Mouse (Mus musculus): ENCODE results near the gene Ppa1.

Gene Ppa1

DNA sequence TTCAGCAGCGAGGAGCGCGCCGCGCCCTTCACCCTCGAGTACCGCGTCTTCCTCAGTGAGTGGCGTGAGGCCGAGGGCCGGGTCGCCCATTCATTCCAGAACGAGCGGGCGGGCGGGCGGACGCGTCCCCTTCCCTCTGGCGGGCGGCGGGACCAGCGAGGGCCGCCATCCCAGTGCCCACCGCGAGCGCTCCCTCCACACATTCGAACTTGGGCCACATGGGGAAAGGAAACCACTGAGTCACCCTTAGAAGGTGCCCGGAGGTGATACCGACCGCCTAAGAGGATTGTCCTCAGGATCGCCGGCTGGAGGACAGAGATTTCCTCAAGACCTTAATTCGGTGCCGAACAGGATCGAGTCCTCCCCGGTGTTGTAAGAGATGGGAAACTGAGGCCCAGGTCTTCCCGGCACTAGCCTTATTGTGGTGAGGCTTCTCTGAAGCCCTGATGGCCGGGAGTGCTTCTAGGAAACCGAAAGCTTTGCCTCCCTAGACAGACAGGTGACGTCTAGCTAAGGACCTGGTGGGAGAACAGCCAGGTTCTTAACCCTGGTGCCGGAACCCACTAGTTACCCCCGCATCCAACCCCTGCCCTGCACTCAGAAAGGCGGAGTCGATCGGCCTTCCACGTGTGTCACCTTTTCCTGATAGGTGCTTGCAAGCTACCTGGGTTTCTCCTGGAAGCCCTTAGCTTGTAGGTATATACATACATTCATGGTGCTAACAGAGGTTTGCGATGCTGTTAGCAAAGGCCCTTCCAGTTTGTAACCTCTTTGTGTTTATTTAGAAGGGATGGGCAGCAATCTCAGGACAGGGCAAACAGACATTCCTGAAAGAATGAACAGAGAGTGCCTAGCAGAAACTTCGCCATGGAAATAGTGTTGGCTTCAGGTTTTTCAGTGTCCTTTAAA is 639 bp downstream of the Ppa1 start:
- DNase-seq = no peak

DNA sequence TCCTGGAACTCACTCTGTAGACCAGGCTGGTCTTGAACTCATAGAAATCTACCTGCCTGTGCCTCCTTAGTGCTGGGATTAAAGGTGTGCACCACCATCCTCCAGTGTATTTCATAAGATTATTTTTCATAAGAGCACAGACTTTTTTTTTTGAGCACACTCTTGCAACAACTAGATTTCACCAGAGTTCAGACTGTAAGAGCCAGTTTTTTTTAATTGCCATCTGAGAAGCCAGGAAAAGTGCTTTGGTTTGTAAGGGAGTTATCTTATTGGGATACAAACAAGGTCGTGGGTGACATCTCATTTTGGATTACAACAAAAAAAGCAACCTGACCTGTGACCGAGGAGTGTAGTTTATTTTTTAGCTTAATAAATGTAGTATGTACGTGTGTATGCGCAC is 5.8 kb downstream of the Ppa1 start:
- DNase-seq = no peak

DNA sequence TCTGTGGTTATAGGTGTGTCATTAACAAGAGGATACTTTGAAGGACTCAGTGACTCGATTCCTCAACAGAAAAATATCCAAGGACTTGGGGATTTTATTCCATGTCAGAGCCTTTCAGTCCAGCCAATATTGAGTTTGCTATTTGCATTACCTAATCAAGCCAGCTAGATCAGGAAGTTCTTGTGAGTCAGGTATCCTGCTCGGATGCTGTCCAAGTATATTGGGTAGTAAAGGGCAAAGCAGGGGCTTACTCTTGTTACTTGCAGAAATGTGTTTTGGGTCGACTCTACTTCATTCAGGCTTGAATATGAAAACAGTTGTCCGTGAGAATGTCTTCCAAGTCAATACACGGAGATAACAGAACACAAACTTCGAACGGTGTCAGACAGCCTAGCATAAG is 6.3 kb downstream of the Ppa1 start:
- DNase-seq = no peak

DNA sequence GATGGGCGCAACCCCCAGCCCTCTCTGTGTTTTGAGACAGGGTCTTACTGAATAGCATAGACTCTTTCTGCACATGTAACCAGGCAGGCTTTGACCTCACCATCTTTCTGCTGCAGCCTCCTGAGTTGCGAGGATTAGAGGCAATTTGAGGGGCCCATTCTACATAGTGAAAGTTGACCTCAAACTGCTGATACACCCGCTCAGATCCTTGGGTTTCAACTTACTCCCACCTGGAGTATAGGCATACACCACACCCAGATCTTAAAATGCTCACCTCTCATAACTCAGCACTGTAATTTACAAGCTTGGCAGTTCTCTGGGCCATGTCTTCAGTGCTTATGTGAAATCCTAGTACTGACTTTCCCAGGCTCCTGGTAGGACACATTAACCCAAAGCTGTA is 6.8 kb downstream of the Ppa1 start:
- DNase-seq = no peak

DNA sequence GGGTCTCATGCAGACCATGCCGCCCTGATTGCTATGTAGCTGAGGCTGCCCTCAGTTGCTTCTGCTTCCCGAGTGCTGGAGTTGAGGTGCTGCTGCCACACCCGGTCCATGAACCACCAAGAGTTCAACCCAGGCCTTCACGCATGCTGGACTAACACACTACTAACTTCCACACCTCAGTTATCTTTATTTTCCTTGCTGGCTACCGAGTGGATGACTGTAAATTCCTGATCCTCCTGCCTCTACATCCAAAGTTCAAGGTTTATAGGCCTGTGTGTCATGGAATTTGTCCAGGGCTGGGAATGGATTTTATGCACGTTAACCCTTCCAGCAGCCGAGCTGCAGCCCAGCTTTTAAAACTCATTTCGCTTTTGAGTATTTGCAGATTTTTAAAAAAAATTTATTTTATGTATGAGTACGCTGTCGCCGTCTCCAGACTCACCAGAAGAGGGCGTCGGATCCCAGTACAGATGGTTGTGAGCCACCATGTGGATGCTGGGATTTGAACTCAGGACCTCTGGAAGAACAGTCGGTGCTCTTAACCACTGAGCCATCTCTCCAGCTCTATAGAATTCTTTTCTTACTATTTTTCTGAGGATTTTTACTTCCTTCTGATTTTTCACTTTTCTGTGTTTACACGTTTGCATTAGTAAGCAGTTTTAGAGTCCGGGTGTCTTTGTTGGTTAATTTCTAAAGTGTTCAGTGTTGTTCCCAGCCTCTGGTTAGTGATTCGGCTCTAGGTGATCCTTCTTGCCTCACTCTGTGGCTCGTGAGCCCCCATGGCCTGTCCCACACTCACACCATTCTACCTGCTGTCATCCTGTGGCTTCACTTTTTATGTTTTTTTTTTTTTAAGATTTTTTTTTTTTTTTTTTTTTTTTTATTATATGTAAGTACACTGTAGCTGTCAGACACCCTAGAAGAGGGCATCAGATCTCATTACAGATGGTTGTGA is 8.9 kb downstream of the Ppa1 start:
- DNase-seq = no peak

DNA sequence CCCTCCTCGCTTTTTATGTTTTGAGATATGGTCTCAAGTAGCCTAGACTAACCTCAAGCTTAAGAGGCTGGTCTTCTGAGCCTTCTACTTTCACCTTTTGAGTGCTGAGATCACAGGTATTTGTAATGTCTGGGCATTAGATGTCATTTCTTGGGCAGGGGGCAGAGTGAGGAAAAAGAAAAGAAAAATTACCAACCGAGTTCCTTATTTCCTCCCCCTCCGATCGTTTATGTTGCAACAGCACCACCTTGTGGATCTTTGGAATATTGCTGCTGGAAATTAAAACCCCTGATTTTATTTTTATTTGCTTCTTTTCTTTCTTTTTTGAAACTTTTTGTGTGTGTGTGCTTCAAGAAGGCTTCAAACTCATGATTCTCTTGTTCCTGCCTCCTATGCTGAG is 9.6 kb downstream of the Ppa1 start:
- DNase-seq = no peak

DNA sequence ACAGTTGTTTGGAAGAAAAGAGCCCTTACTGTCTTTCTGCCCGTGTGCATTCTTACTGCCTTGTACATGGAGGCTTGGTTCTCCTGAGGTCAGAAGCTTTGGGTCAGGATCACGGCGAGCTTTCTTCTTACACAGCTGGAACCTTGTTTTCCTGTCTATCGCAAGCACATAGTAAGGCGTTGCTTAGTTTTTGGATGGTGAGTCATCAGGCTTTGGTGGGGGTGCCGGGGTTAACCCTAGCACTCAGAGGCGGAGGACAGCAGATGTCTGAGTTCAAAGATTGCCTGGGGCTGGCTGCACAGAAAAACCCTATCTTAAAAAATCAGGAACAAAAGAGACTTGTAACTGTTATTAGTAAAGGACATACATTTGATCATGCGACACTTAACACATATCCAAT is 13.5 kb downstream of the Ppa1 start:
- DNase-seq = peak; percentile 92

DNA sequence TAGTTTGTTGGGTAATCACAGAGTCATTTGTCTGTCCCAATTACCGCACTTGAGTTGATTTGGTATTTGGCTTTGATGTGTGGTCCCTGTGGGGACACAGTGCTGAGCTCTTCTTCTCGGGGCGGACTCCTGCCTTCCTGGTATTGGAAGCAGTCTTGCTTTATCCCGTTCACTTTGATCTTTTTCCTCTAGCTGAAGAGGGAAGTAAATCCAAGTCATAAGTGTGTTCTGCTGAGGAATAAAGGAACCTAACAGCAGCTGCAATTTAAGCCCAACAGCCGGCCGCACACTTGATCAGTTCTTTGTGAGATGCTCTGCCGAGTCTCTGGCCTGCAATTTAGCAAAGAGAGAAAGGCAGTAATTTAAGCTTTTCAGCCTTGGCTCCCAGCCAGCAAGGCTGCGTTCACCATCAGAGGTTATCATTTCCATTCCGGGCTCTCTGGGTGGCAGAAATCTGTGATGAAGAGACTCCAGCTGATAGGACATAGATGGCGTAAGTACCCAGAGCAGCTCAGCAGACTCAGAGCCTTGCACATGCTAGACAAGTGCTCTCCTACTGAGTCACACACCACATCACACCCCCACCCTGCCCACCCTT is 14.1 kb downstream of the Ppa1 start:
- no peak for DNase-seq

DNA sequence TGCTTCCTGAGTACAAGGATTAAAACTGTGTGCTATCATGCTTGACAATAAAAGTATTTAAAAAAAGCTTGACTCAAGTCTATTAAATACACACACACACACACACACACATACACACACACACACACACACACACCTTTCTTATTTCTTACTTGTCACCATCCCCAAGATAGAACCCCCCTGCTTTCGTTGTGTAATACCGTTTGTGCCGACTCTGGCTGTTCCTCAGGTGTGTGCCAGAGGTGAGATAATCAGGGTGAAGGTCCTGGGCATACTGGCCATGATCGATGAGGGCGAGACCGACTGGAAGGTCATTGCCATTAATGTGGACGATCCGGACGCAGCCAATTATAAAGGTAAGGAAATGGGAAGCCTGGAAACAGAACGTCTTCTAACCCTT is 16.8 kb downstream of the Ppa1 start:
- no peak for DNase-seq

DNA sequence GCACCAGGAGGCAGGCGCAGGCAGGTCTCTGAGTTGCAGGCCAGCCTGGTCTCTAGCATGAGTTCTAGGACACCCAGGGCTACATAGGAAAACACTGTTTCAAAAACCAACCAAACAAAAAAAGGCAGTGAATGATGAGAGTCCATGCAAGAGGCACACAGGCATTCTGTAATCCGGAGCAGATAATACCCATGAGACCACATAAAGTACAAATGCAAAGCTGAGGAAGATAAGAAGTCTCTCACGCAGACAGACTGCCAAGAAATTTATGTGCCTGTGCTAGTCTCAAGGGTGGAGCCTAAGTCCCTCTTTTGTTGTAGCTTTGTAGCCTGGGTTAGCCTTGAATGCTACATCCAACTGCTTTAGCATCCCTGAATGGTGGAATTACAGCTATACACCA is 17.3 kb downstream of the Ppa1 start:
- no peak for DNase-seq

DNA sequence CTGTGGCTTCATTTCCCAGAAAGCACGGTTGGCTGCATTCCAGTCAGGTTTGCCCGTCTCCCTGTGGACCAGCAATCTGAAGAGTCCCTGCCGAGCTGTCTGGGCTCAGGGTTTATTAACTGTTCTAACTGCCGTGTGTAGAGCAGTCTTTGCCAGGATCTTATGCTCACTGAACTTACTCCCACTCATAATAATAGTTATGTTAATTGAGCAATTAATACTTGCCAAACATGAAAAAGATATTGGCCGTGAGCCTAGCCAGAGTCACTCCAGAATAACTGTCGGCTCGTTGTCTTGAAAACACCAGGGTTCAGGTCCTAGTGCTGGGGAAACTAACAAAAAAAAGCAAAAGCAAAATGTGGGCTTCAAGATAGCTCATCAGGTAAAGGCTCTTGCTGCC is 20.9 kb downstream of the Ppa1 start:
- no peak for DNase-seq

DNA sequence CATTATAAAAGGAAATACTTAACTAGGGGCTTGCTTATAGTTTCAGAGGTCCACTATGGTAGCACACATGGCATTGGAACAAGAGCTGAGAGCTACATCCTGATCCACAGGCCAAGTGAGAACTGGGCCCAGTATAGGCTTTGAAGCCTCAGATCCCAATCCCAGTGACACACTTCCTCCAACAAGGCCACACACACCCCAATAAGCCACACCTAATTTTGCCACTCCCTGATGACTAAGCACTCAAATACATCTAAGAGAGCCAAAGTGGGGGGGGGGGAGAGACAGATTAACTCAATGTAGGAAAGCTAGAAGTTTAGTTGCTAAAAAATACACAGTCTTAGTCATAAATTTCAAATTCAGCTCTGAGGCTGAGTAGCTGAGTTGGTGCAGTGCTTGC is 21.5 kb downstream of the Ppa1 start:
- DNase-seq = no peak

DNA sequence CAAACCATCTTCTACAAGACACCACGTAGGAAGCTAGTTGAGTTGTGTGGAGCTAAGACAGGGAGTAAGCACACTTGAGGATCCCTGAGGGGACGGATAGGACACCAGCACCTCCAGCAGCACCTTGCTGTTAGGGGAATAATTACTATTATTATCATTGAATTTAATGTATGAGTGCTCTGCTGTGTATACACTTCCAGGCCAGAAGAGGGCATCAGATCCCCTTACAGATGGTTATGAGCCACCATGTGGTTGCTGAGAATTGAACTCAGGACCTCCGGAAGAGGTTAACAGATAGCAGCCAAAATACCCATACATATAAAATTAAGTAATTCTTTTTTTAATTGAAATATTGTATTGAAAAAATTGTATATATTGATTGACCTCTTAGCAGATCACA is 22.4 kb downstream of the Ppa1 start:
- no peak for DNase-seq

DNA sequence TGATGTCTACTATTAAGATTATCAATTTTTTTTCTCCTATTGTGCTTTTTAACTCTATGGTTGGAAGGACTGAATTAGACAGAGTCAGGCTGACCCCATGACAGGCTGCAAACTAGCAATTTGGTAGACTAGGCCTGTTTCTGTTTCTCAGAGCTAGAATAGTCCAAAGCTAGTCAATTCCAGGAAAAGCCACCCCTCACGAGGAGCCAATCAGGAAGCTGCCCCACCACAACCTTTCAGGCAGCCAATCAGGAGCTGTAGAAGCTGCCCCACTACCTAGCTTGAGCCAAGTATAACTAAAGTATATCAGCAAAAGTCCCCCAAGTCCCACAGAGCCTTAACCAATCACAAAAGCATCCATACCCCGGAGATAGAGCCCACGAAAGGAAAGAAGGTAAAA is 27.6 kb downstream of the Ppa1 start:
- DNase-seq = no peak

DNA sequence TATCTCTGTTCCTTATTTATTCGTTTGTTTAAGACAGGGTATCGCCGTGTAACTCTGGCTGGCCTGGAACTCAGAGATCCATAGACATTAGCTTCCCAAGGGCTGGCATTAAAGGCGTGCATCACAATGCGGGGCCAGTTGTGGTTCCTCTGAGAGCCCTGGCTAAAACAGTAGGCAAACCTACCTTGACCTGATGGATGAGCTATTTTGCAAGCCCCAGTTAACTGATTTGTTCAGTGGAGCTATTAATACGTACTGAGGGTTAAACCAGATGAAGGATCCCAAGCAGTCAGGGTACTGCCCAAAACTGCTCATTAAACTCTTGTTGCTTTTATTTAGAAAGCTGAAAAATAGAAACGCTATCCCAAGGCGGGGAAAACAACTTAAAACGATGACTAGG is 31.2 kb downstream of the Ppa1 start:
- DNase-seq = no peak

DNA sequence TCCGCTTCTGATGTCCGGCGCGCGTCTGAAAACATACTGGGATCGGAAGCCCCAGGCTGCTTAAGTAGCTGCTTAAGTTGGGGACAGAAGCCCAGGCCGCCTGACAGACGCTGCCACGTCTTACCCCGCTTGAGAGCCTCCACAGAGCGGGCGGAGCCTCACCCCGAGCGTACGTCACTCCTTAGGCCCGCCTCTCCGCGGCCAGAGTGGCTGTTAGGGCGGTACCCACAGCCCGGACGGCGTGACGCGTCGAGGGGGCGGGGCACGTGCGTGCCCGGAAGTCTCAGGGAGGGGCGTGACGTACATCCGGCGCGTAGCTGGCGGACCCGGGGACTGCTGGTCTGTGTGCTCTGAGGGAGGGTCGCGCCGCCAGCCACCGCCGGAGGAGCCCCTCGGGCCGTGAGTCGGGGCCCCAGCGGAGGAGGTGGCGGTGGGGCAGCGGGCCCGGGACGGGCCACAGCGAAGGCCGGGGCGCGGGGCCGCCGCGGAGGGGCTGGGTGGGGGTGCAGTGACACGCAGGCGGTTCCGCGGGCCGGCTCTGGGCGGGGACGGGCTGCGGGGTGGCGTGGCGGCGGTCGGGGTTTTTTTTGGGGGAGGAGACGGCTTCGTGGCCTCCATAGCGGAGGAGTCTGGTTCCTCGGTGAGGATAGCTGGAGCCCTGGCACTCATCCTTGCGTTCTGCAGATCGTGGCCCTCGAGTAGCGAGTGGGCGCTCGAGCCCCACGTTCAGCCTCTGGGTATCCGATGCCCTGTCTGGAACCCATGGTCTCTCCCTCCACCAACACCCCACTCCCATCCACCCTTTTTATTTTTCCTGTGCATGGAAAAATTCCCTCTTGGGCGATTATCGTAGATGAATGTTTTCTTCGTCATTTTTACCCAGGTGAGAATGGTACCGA is 31.9 kb downstream of the Ppa1 start, which contains the start of gene Sar1a:
Gene Sar1a (plus strand): TSS at position 285 of the 899 bp plus-strand sequence.
- DNase-seq = peak; percentile 100

DNA sequence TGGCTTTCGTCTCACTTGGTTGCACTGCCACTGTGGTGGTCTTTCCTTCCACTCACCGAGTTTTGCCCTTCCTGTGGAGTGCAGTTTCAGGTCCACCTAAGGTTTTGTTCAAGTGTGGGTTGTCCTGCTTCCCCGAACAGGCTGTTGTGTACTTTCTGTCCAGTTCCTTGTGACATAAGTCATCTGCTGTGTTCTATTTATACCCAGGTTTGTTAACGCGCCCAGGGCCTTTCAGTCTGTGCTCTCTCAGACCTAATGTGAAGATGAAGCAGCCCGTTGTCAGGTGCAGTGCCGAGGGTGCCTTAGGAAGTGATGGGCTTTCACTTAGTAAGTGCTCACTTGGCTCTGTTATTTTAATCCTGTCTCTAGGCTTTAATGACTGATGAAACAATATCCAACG is 41.1 kb downstream of the Ppa1 start:
- DNase-seq = peak; percentile 94

DNA sequence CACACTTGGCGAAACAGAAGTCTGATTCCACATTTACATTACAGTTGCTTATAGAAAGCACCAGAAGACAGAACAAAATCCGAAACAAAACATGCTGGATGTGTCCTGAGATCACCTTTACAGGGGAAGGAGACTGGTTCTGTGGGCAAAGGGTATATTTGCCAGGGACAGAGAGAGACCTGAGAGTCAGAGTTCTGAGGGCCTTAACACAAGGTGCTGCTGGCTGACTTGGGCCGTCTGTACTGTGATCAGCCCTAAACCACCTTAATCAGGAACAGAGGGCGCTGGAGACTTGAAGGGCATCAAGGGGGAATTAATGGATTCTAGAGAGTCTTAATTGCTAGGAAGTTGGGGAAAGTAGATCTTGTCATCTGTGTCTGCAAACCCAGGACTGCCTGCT is 45.2 kb downstream of the Ppa1 start:
- DNase-seq = peak; percentile 71

DNA sequence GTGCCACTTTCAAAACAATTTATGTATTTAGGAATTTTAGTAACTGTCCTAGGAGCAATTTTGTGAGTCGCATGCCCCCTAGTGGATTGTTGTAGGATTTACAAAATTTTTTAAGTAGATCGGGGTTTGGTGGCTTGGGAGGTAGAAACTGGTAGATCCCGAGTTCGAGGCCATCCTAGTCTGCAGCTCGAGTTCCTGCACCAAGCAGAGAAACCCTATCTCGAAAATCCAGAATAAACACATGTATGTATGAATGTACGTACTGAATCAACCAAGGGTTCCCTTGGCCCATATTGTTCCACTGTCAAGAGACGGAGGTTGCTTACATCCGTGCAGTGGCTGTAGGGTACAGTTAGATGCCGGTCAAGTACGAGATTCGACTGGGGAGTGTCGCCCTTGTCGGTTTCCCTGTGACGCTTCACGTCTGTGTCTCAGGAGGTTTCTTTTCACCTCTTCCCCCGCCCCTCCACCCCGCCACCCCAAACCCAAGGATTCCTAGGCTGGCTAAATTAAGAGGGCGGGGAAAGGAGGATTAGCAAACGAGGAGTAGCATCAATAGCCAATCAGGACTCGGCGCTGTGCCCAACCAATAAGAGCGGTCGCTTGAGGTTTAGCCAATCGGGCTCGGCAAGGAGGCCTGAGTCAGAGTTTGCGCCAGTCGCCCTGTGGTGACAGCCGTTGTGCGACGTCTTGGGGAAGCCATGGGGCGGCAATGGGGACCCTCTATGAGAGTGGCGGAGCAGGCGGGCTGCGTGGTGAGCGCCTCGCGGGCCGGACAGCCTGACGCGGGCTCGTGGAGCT is 46.7 kb downstream of the Ppa1 start, which contains the start of gene Tysnd1:
Gene Tysnd1 (plus strand): TSS at position 645 of the 801 bp plus-strand sequence.
- peak; percentile 100 for DNase-seq

DNA sequence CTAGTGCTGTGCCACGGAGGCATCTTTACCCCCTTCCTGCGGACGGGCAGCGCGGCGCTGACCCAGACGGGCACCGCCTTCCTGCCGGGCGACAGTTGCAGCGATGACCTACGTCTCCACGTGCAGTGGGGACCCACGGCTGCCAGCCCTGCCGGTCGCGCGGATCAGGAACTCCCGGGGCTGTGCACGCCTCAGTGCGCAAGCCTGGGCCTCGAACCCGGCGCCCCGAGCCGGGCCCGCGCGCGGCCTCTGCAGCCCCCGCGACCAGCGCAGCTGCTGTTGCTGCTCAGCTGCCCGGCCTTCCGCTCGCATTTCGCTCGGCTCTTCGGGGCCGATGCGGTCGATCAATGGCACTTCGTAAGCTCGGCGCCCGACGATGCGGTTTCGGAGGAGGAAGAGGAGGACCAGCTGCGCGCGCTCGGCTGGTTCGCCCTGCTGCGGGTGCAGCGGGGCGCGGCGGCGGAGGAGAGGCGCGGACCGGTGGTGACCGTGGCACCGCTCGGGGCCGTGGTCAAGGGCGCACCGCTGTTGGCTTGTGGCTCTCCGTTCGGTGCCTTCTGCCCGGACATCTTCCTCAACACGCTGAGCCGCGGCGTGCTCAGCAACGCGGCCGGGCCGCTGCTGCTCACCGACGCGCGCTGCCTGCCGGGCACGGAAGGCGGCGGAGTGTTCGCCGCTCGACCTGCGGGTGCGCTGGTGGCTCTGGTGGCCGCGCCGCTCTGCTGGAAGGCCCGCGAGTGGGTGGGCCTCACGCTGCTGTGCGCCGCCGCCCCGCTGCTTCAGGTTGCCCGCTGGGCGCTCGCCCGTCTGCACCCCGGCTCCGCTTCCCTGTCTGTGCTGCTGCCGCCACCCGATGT is 47.6 kb downstream of the Ppa1 start:
- no peak for DNase-seq

DNA sequence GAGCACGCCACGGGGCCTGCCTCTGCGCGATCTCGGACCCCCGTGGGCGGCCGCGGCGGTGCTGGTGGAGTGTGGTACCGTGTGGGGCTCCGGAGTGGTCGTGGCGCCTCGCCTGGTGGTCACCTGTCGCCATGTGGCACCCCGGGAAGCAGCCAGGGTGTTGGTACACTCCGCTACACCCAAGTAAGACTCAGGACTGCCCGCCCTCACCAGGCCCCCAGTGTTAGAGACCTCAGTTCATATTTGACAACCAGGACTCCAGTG is 48.1 kb downstream of the Ppa1 start:
- peak; percentile 93 for DNase-seq

Data from heart, adult 11 months (tissue).